Mouse (Mus musculus): Measurements from ENCODE around the gene Rnf11. TPM values are rescaled to one million over a fixed set of nuclear protein-coding genes. Genes with fewer than 3 reads are reported as not detected.

Rnf11 gene
- total and polyA plus RNA-seq, 2 experiments from 2014 or later, result 89.3 to 158 TPM

DNA sequence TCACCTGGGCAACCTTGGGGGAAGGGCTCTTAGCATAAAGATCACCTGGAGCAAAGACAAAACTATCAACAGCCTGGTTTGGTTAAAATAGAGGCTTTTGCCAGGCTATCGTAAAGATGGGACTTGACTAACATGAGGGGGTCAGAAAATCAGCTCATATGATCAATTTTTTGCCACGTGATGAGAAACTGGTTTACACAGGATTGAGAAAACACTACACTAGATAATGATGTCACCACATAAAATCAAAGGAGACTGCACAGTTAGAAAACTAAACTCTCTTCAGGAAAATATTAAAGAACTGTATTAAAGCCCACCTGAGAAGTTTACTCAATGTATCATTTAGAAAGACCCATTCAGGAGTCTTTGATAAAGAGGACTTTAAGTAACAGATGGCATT is 9.4 kb downstream of the Rnf11 start:
- Histone ChIP-seq H3K36me3 (ENCODE audit: insufficient read depth, low read length) (no peaks in the 10 kb centered on the region), H3K9ac (replicated peaks; ENCODE audit: low read length, poor library complexity, severe bottlenecking) (peak overlapping the region; percentile 75), H3K27me3 (ENCODE audit: insufficient read depth, low read length) (no peaks in the 10 kb centered on the region), H3K27ac (ENCODE audit: low read depth, low read length) (no peak overlapping the region), H3K4me3 (ENCODE audit: low read depth, low read length) (peak overlapping the region; percentile 60), H3K9me3 (ENCODE audit: low read length) (no peaks in the 10 kb centered on the region), H3K4me1 (ENCODE audit: insufficient read depth, low read length) (no peaks in the 10 kb centered on the region; the same call in 1 of the 2 replicates), H3K4me2 (ENCODE audit: low read depth, low read length, poor library complexity, severe bottlenecking) (peak overlapping the region; percentile 67)
- DNase-seq (ENCODE audit: low spot score), result no peak
- no peak for ATAC-seq (ENCODE audit: low FRiP score)
- TF ChIP-seq CTCF (IDR thresholded peaks at IDR 0.05), result no peak
- WGBS, result 28% methylated on average over 2 of the region's 2 CpGs

DNA sequence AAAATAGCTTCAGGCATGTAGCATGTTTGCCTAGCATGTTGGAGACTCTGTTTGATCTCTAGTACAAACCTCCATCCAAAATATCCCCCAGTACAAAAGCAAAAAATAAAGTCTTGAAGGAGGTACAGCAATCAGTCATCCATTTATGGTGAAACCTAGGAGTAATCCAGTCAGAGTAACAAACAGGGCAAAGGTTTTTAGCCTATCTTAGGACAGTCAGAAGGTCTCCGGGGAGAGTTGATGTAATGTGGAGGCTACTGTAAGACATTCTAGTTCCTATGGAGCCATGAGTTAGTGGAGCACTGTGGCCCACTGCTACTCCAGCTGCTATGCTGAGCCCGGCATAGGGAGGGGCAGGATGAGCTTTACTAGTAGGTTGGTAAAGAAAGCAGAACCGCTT is 12.0 kb downstream of the Rnf11 start:
- ATAC-seq (ENCODE audit: low FRiP score) (no peak), DNase-seq (ENCODE audit: low spot score) (no peak)
- H3K4me2 ChIP-seq (ENCODE audit: low read depth, low read length, poor library complexity, severe bottlenecking), result no peak overlapping the region
- TF ChIP-seq CTCF (IDR thresholded peaks at IDR 0.05), result no peak
- H3K9ac ChIP-seq (replicated peaks; ENCODE audit: low read length, poor library complexity, severe bottlenecking), result no peak overlapping the region
- no peak overlapping the region for H3K4me3 ChIP-seq (ENCODE audit: low read depth, low read length)
- no peaks in the 10 kb centered on the region for H3K36me3 ChIP-seq (ENCODE audit: insufficient read depth, low read length)
- 92% methylated on average over 3 of the region's 3 CpGs for WGBS
- H3K9me3 ChIP-seq (ENCODE audit: low read length), result no peaks in the 10 kb centered on the region
- no peaks in the 10 kb centered on the region; the same call in 1 of the 2 replicates for H3K4me1 ChIP-seq (ENCODE audit: insufficient read depth, low read length)
- H3K27me3 ChIP-seq (ENCODE audit: insufficient read depth, low read length), result no peaks in the 10 kb centered on the region
- no peak overlapping the region for H3K27ac ChIP-seq (ENCODE audit: low read depth, low read length)

DNA sequence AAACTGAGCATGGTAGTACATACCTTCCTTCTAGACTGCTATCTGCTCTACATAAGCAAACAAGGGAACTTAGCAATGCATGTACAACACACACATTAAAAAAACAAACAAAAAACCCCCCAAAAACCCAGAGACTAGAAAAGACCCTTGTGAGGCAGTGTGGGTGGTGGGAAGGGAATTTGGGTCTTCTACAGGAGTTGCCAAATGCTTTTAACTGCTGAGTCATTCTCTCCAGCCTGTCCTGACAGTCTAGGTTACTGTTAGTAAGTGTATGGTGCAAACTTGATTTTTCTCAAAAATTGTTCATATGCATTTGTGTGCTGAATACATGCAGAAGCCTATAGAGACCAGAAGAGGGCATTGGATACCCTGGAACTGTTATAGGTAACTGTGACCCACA is 12.9 kb downstream of the Rnf11 start:
- no peaks in the 10 kb centered on the region; the same call in 1 of the 2 replicates for H3K4me1 ChIP-seq (ENCODE audit: insufficient read depth, low read length)
- no peak overlapping the region for H3K9ac ChIP-seq (replicated peaks; ENCODE audit: low read length, poor library complexity, severe bottlenecking)
- no peak overlapping the region for H3K4me3 ChIP-seq (ENCODE audit: low read depth, low read length)
- ATAC-seq (ENCODE audit: low FRiP score), result no peak
- H3K4me2 ChIP-seq (ENCODE audit: low read depth, low read length, poor library complexity, severe bottlenecking), result no peak overlapping the region
- no peak overlapping the region for H3K27ac ChIP-seq (ENCODE audit: low read depth, low read length)
- H3K36me3 ChIP-seq (ENCODE audit: insufficient read depth, low read length), result no peaks in the 10 kb centered on the region
- no peaks in the 10 kb centered on the region for H3K9me3 ChIP-seq (ENCODE audit: low read length)
- TF ChIP-seq CTCF (IDR thresholded peaks at IDR 0.05), result peak; percentile 15; the same call in 1 of the 2 replicates
- H3K27me3 ChIP-seq (ENCODE audit: insufficient read depth, low read length), result no peaks in the 10 kb centered on the region
- DNase-seq (ENCODE audit: low spot score), result no peak

GRCm38 (mm10) chr4:109467687-109468086 is 16.8 kb downstream of the Rnf11 start:
- no peaks in the 10 kb centered on the region for H3K4me1 ChIP-seq (ENCODE audit: insufficient read depth, low read length)

DNA sequence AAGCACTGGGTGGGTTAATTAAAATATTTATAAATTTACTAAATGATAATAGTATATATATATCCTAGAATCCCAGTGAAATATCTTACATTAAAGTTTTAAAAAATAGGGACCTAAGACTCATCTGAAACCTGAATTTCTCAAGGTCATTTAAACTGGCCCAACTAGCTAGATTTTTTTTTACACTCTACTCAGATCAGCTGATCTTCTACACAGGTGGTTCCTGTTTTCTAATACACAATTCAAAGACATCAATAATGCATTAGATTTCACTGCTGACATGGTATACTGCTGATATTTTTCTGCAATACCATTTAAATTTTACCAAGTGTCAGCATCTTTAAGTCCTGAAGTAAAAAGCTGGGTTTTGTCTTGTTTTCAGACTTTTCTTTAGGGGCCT is 20.6 kb downstream of the Rnf11 start:
- ATAC-seq (ENCODE audit: low FRiP score), result no peak

More at GRCm38 (mm10) chr4:109467687-109468086, 16.8 kb downstream of the Rnf11 start:
- TF ChIP-seq CTCF (IDR thresholded peaks at IDR 0.05), result no peak
- H3K4me3 ChIP-seq (ENCODE audit: low read depth, low read length), result no peak overlapping the region
- DNase-seq (ENCODE audit: low spot score), result no peak
- H3K9ac ChIP-seq (replicated peaks; ENCODE audit: low read length, poor library complexity, severe bottlenecking), result no peak overlapping the region
- H3K4me2 ChIP-seq (ENCODE audit: low read depth, low read length, poor library complexity, severe bottlenecking), result no peak overlapping the region
- H3K36me3 ChIP-seq (ENCODE audit: insufficient read depth, low read length), result no peaks in the 10 kb centered on the region
- H3K9me3 ChIP-seq (ENCODE audit: low read length), result no peaks in the 10 kb centered on the region
- ATAC-seq (ENCODE audit: low FRiP score), result no peak
- no peaks in the 10 kb centered on the region for H3K27me3 ChIP-seq (ENCODE audit: insufficient read depth, low read length)
- H3K27ac ChIP-seq (ENCODE audit: low read depth, low read length), result no peak overlapping the region

DNA sequence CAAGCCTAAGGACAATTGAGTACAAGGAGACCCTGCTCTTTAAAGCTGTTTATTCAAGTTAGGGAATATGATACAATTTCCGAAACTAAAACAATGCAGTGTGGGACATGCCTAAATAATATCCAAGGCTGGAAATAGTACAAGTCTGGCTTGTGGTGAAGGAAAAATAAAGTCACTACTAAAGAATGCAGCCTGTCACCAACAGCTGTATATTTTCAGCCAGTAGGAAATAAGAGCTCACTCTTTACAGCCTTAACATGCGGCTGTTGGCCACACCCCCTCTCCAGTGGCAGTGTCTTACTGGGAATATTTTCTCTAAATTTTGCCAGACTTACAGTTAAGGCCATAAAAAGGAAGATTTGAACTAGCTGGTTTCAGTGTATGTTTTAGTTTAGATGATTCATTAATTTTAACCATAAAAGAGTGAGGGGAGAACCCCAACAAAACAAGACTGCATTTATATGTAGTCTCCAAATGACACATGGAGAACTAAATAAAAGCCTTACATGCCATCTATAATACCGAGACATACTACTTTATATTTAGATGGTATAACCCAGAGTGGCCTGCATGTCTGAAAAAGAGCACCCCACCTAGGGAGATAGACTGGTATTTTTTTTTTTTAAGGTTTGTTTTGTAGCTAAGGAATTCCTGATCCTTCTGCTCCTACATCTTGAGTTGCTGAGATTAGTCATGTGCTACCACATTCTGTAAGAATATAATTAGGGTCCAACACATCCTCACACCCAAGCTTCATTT is 23.9 kb downstream of the Rnf11 start:
- Histone ChIP-seq H3K27me3 (ENCODE audit: insufficient read depth, low read length) (no peaks in the 10 kb centered on the region), H3K36me3 (ENCODE audit: insufficient read depth, low read length) (no peaks in the 10 kb centered on the region), H3K4me3 (ENCODE audit: low read depth, low read length) (no peak overlapping the region), H3K4me2 (ENCODE audit: low read depth, low read length, poor library complexity, severe bottlenecking) (no peak overlapping the region), H3K4me1 (ENCODE audit: insufficient read depth, low read length) (no peaks in the 10 kb centered on the region), H3K27ac (ENCODE audit: low read depth, low read length) (no peak overlapping the region), H3K9ac (replicated peaks; ENCODE audit: low read length, poor library complexity, severe bottlenecking) (no peak overlapping the region), H3K9me3 (ENCODE audit: low read length) (no peaks in the 10 kb centered on the region)
- ATAC-seq (ENCODE audit: low FRiP score) (no peak), DNase-seq (ENCODE audit: low spot score) (no peak)
- no peak for TF ChIP-seq CTCF (IDR thresholded peaks at IDR 0.05)
- WGBS, result 70% methylated on average over 3 of the region's 3 CpGs

More for the DNA sequence above, 20.6 kb downstream of the Rnf11 start:
- Histone ChIP-seq H3K9me3 (ENCODE audit: low read length) (no peaks in the 10 kb centered on the region), H3K4me1 (ENCODE audit: insufficient read depth, low read length) (no peaks in the 10 kb centered on the region), H3K4me2 (ENCODE audit: low read depth, low read length, poor library complexity, severe bottlenecking) (no peak overlapping the region), H3K27ac (ENCODE audit: low read depth, low read length) (no peak overlapping the region), H3K9ac (replicated peaks; ENCODE audit: low read length, poor library complexity, severe bottlenecking) (no peak overlapping the region), H3K4me3 (ENCODE audit: low read depth, low read length) (no peak overlapping the region), H3K27me3 (ENCODE audit: insufficient read depth, low read length) (no peaks in the 10 kb centered on the region), H3K36me3 (ENCODE audit: insufficient read depth, low read length) (no peaks in the 10 kb centered on the region)
- TF ChIP-seq CTCF (IDR thresholded peaks at IDR 0.05), result no peak
- DNase-seq (ENCODE audit: low spot score), result no peak
